Mouse (Mus musculus) liver, embryonic 14.5 days (tissue): ENCODE measurements around the gene Adcyap1r1.

ENCODE experiments used
- CTCF ChIP-seq: IDR thresholded peaks from 2 replicates; pipeline ENCODE4 v1.5.1; 2016; ENCODE audit warnings: antibody characterized with exemption, low read depth, control low read depth
- EP300 ChIP-seq: IDR thresholded peaks from 2 replicates; pipeline ENCODE4 v1.6.1; 2016; ENCODE audit warnings: antibody characterized with exemption, low read depth

GRCm38 (mm10) chr6:55437919-55438318 lies 13.9 kb upstream of the Adcyap1r1 start:
- no peak for TF ChIP-seq CTCF
- TF ChIP-seq EP300, result no peak
